Mouse (Mus musculus) Muller cell, postnatal 12 days (primary cell): Measurements from ENCODE around the gene Prep.
A peak's percentile ranks its signal among the peaks of the same experiment; 100 is the strongest.

Experiments
- DNase-seq: peaks from one replicate; pipeline ENCODE4 v3.0.0-alpha.2; 2015; ENCODE audit errors: inconsistent ontology term

Gene Prep

DNA sequence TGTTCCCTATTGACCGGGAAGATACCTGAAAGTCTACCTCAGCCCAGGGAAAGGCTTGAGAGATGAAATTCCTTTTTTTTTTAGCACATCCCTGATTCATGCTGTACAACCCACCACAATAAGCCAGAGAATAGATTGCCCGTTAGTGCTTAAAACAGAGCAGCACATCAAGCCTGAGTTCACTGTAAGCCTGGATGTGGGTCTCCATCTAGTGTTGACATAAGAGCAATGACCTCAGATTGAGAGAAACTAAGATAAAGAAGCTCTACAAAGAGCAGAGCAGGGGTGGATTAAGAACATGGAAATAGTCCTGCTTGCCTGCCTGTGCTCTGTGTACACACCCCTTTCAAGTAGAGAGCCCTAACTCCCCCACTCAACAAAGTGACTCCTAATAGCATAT, 118.5 kb downstream of the Prep start:
- no peak for DNase-seq

DNA sequence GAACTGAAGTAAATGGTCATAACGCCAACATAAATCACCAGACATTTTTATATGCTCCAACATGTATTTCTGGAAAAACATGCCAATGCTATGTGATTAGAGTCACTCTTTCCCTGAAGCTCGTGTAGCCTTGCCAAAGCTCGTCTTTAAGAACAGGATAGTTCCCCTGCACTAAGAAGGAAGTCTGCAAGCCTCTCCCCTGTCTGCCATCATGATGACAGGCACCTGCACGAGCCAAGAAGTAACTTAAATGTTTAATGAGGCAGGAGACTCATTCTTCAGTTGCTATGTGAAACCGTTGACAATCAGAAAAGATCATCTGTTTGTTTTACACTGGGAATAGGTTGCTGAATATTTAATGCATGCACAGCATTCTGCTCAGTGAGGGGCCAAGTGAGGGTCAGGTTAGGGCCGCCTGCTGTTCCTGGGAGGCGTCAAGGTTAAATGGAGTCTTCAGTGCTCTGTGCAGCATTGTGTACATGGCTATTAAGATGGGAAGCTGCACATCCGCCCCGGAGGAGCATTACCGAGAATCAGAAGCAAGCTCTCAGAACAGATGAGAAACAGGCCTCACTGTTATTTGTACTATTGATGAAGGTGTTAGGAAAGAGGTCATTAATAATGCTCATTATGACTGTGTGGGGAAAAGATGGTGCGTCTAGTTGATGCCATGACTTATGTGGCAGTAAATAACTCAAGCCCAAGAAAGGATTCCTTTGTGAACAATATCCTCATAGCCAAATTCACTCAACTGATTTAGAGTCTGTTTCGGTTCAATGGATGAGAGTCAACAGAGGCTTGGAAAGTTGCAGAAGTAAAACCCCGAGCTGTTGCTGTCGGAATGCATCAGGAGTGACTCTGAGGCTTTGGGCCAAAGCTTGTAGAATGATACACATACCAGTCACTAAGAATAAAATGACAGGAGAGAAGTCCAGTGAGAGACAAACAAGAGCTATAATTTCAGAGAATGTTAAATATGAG, 126.6 kb downstream of the Prep start:
- peak; percentile 45 for DNase-seq

DNA sequence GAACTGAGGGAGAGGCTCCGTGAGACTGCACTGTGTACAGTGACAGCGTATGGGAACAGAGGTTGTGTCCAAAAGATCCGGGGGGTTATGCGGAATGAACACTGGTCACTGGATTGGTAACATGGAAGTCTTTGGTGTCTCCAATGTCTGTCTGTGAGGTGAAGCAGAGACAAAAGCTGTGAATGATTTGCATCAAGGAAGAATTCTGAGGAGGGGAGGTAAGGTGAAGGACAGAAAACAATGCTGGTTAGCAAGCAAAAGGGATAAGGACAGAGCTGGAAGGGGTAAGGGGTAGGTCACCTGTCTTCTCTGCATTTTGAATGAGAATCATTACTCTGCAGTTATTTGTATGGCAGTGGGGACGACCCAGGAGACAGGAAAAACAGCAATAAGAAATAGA, 127.5 kb downstream of the Prep start:
- no peak for DNase-seq

DNA sequence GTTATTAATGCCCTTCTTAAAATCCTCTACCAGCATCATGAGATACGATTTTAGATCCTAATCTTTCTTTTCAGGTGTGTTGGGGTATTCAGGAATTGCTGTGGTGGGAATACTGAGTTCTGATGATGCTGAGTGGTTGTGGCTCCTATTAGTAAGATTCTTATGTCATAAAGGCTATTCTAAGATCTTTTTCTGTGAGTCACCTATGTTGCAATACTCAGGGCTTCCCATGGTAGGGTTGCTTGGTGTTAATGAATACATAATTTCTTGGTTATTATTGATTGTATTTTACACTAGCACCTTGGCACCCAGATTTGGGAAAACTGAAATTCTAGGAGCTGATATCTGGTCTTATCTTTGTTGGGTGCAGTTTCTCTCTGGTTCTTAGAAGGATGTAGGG, 137.6 kb downstream of the Prep start:
- no peak for DNase-seq

DNA sequence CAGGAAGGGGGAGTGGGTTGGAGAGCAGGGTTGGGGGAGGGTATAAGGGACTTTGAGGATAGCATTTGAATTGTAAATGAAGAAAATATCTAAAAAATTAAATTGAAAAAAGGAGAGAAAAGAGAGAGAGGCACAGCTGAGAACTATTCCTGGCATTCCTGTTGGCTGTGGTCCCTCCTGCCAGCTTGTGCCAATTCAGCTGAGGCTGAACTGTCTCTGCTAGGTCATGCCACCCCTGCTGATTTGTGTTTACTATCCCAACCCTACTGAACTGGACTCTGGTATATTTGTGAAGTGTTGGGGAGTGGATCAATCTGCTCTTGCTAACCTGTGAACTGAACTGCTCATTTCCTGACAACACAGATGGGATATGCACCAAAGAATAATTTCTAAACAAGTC, 143.2 kb downstream of the Prep start:
- peak; percentile 54 for DNase-seq

DNA sequence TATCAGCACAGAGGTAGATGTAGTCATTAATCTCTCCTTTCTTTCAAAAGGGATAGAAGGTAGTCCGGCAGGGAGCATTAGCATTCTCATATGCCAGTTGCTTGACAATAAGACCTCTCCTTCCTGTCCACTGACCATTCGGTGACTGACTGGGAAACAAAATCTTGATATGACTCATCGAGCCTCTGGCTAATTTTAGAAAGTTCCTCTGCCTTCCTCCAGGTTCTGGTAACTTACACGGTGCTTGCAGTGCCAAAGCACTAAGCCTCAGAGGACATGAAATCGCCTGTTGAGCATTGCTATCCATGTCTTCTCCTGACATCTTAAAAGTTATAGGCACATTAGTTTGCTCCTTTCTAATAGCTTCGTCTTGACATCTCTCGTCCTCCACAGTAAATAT, 149.7 kb downstream of the Prep start:
- DNase-seq, result peak; percentile 27
